Mouse (Mus musculus) hindbrain, embryonic 15.5 days (tissue): ENCODE measurements around the gene Grtp1. TPM values are rescaled to one million over a fixed set of nuclear protein-coding genes. Genes with fewer than 3 reads are reported as not detected.
"Not testable (repeated sequence)": the region's sequence is repeated elsewhere in the genome, so short reads cannot be mapped to it uniquely, and the experiment has no call there.

ENCODE experiments used
- ATAC-seq: fragments of 200-750 bp; cut with Nextera tagmentation; 2 replicates; pipeline ENCODE4 v1.8.0; 2017; ENCODE audit warnings: low read depth, moderate number of reproducible peaks, moderate TSS enrichment; ENCODE audit not compliant: low FRiP score
- H3K27ac ChIP-seq: fragments of 300-500 bp; sonication (generic); replicated peaks from 2 replicates; pipeline ENCODE4 v1.5.1; 2015; ENCODE audit warnings: mild to moderate bottlenecking, inconsistent platforms
- H3K27me3 ChIP-seq: fragments of 300-500 bp; sonication (generic); 2 replicates; pipeline ENCODE4 v1.6.1; 2015; ENCODE audit warnings: control low read depth, inconsistent platforms
- H3K36me3 ChIP-seq: fragments of 300-500 bp; sonication (generic); 2 replicates; pipeline ENCODE4 v1.6.1; 2015; ENCODE audit warnings: control low read depth, inconsistent platforms
- H3K4me1 ChIP-seq: fragments of 300-500 bp; sonication (generic); replicated peaks from 2 replicates; pipeline ENCODE4 v1.6.1; 2015; ENCODE audit warnings: control low read depth, inconsistent platforms
- H3K4me2 ChIP-seq: fragments of 300-500 bp; sonication (generic); 2 replicates; pipeline ENCODE4 v1.6.1; 2015; ENCODE audit warnings: moderate library complexity, mild to moderate bottlenecking, inconsistent platforms
- H3K4me3 ChIP-seq: fragments of 300-500 bp; sonication (generic); 2 replicates; pipeline ENCODE4 v1.5.1; 2015; ENCODE audit warnings: mild to moderate bottlenecking, inconsistent platforms
- H3K9ac ChIP-seq: fragments of 300-500 bp; sonication (generic); 2 replicates; pipeline ENCODE4 v1.6.1; 2015; ENCODE audit warnings: inconsistent platforms
- H3K9me3 ChIP-seq: fragments of 300-500 bp; sonication (generic); 2 replicates; pipeline ENCODE4 v1.6.1; 2016; ENCODE audit warnings: control low read depth, inconsistent platforms
- WGBS: fragments of 180-500 bp; shearing (Covaris S2); methylation state at CpG from one replicate; pipeline ENCODE4 v1.1.7; 2015; 5-methylcytosine and 5-hydroxymethylcytosine counted together
- microRNA counts: library from miRNA; unstranded; fragments of <30 nt; microRNA quantifications from one replicate; lab custom pipeline; 2016
- microRNA-seq: library from miRNA; unstranded; fragments of <30 nt; microRNA quantifications from one replicate; pipeline ENCODE4, GENCODE M21; 2016
- polyA plus RNA-seq: library from polyadenylated mRNA; unstranded; fragments of >200 nt; fragmentation: Nextera tagmentation; extraction: Ambion mirVana; gene quantifications from 2 replicates; pipeline ENCODE4 v1.2.1, GENCODE M21; 2015

Gene Grtp1
- polyA plus RNA-seq, 1 experiment from 2014 or later, result 11.9 TPM

DNA sequence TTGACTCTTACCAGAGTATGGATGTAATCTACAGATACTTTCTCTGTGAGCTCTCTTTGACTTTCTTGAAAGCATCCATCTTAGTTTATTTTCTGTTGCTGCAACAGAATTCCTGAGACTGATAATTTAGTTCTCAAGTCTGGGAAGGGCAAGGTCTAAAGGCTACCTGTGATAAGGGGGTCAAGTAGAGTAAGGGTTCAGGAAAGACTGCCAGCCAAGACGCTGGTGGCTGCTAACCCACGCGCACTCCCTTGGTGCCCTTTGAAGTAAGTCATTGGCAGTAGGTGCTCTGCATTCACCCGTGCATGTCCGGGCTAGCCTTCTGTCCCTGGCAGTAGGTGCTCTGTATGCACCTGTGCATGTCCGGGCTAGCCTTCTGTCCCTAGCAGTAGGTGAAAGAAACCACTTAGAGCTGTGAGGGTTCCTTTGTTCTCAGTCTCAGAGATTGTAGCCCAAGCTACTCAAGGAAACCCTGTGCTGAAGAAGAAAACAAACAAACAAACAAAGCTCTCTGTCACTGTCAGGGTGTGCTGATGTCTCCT is 60.7 kb downstream of the Grtp1 start:
- H3K9me3 ChIP-seq, result no peaks in the 10 kb centered on the region
- no peak for ATAC-seq
- H3K4me3 ChIP-seq, result no peak overlapping the region
- WGBS, result 95% methylated on average over 6 of the region's 6 CpGs
- no peak overlapping the region for H3K9ac ChIP-seq
- peaks cover 98% of the 10 kb centered on the region for H3K36me3 ChIP-seq
- H3K27ac ChIP-seq, result no peak overlapping the region
- no peak overlapping the region for H3K4me2 ChIP-seq
- no peaks in the 10 kb centered on the region for H3K27me3 ChIP-seq
- H3K4me1 ChIP-seq, result no peaks in the 10 kb centered on the region

DNA sequence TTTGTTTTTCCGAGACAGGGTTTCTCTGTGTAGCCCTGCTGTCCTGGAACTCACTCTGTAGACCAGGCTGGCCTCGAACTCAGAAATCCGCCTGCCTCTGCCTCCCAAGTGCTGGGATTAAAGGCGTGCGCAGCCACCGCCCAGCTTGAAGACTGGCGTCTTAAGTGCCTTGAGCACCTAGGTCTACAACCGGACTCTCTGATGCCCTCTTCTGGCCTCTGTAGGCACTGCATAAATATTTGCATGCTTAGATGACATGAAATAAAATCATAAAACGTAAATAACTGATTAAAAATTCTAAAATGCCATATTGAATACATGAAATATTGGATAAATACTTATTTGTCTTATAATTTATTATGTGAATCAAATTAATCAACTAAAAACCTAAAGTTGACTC is 68.2 kb downstream of the Grtp1 start:
- ATAC-seq, H3K4me1 ChIP-seq, H3K27me3 ChIP-seq, H3K9ac ChIP-seq, H3K4me3 ChIP-seq, H3K4me2 ChIP-seq, H3K27ac ChIP-seq, H3K9me3 ChIP-seq: not testable (repeated sequence)
- WGBS, result 69% methylated on average over 9 of the region's 9 CpGs
- H3K36me3 ChIP-seq, result peaks cover 89% of the 10 kb centered on the region

DNA sequence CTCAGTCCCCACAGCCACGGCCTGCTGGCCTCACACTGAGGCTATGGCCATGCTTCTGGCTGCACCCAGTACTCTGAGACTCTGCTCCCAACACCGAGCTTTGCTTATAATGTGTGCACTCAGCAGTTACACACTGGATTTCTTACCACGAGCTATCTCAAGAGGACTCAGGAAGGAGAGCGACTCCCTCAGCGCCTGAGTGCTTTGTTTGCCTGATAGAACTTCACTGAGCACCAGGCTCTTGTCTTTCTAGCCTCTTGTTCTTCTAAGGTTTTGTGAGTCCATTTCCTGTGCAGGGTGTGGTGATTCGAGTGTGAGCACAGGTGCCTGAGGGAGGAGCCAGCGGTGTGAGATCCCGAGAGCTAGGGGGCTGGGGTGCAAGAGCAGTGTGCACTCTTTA is 75.5 kb downstream of the Grtp1 start:
- H3K9ac ChIP-seq, result no peak overlapping the region
- peaks cover 65% of the 10 kb centered on the region for H3K36me3 ChIP-seq
- H3K4me3 ChIP-seq, result no peak overlapping the region
- no peaks in the 10 kb centered on the region for H3K4me1 ChIP-seq
- ATAC-seq, result no peak
- 97% methylated on average over 8 of the region's 8 CpGs for WGBS
- H3K27me3 ChIP-seq, result no peaks in the 10 kb centered on the region
- H3K4me2 ChIP-seq, result no peak overlapping the region
- no peaks in the 10 kb centered on the region for H3K9me3 ChIP-seq
- no peak overlapping the region for H3K27ac ChIP-seq

DNA sequence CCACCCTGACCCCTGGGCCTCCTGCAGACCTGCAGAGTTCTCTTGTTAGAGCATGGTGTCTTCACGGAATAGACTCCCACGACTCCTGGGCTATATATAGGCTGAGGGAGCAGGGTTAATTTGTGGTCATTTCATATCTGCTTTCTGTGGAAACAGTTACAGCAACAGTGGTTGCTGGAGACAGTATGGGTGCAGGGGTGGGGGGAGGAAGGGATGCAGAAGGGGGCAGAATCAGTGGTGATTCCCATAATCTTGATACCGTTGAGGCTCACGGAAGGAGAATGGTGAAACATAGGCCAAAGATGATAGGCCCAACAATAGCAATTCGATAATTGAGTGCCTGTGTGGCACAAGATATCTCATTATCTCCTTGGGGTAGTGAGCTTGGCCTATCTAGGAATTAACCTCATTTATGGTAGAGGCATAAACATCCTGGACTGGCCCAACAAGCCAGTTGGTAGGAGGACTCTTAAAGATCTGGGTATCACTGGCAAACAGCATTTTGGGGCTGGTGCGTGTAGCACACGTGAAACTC is 77.5 kb downstream of the Grtp1 start:
- no peak for ATAC-seq
- Histone ChIP-seq H3K4me3 (no peak overlapping the region), H3K27me3 (no peaks in the 10 kb centered on the region), H3K4me2 (no peak overlapping the region), H3K4me1 (no peaks in the 10 kb centered on the region), H3K36me3 (peaks cover 56% of the 10 kb centered on the region), H3K27ac (no peak overlapping the region), H3K9me3 (no peaks in the 10 kb centered on the region), H3K9ac (no peak overlapping the region)
- WGBS, result 97% methylated on average over 7 of the region's 7 CpGs

MicroRNA genes within 50 kb of the gene (microRNA counts, 519-probe panel; counts per million panel counts)
- microRNA mmu-miR-1968 (lab: Ali Mortazavi, UCI), result 2,453 counts per million, percentile 37 among the panel's probes with 10 or more counts

Small RNAs within 50 kb of the gene (microRNA-seq; reads per million reads assigned to microRNA genes)
- gene Mir1968, result 11.1 reads per million, percentile 28 among the genes with 10 or more reads in this experiment
- gene Mir7065, result not detected

Other genes starting within 250 kb of the Grtp1 start
- gene F7, start 174.6 kb downstream of the Grtp1 start, polyA plus RNA-seq, result 0.10 TPM in 1 of 2 replicates, not detected in the other
- gene F10, start 163.3 kb downstream of the Grtp1 start, polyA plus RNA-seq, result 0.17 and 0.31 TPM in 2 replicates
- gene Proz, start 139.7 kb downstream of the Grtp1 start, polyA plus RNA-seq, result 0.84 and 1.1 TPM in 2 replicates
- 40.4 TPM in 2 replicates for gene Pcid2, start 95.2 kb downstream of the Grtp1 start, polyA plus RNA-seq
- 68.2 and 69.8 TPM in 2 replicates for gene Cul4a, start 95.0 kb downstream of the Grtp1 start, polyA plus RNA-seq
- gene Lamp1, start 41.5 kb downstream of the Grtp1 start, polyA plus RNA-seq, result 297 and 317 TPM in 2 replicates
- 0.14 and 0.17 TPM in 2 replicates for gene Adprhl1, start 53.5 kb upstream of the Grtp1 start, polyA plus RNA-seq
- 32.5 and 33.4 TPM in 2 replicates for gene Dcun1d2, start 87.5 kb upstream of the Grtp1 start, polyA plus RNA-seq
- 55.4 and 57.1 TPM in 2 replicates for gene Tmco3, start 87.6 kb upstream of the Grtp1 start, polyA plus RNA-seq
- gene Tfdp1, start 138.1 kb upstream of the Grtp1 start, polyA plus RNA-seq, result 96.5 and 96.8 TPM in 2 replicates
- gene Atp4b, start 196.2 kb upstream of the Grtp1 start, polyA plus RNA-seq, result not detected in 2 replicates
- not detected in 2 replicates for gene Grk1, start 204.5 kb upstream of the Grtp1 start, polyA plus RNA-seq
- gene Tmem255b, start 234.6 kb upstream of the Grtp1 start, polyA plus RNA-seq, result 1.00 and 1.2 TPM in 2 replicates